Mouse (Mus musculus) kidney, embryonic 14.5 days (tissue): ENCODE measurements around the gene Kcnj16. TPM values are rescaled to one million over a fixed set of nuclear protein-coding genes. Genes with fewer than 3 reads are reported as not detected.

Source experiments
- ATAC-seq: fragments of 200-750 bp; cut with Nextera tagmentation; 2 replicates; pipeline ENCODE4 v1.8.0; 2017; ENCODE audit warnings: moderate number of reproducible peaks, mild to moderate bottlenecking, moderate TSS enrichment, moderate library complexity; ENCODE audit not compliant: low FRiP score, low TSS enrichment
- H3K27ac ChIP-seq: fragments of 300-500 bp; sonication (generic); 2 replicates; pipeline ENCODE4 v1.5.1; 2014; ENCODE audit warnings: low read depth, mild to moderate bottlenecking, low read length, moderate library complexity, mixed read lengths
- H3K27me3 ChIP-seq: fragments of 300-500 bp; sonication (generic); 2 replicates; pipeline ENCODE4 v1.6.1; 2014; ENCODE audit warnings: mild to moderate bottlenecking, low read length; ENCODE audit not compliant: control insufficient read depth, insufficient read depth
- H3K36me3 ChIP-seq: fragments of 300-500 bp; sonication (generic); 2 replicates; pipeline ENCODE4 v1.6.1; 2014; ENCODE audit warnings: low read length, mixed read lengths; ENCODE audit not compliant: control insufficient read depth, insufficient read depth
- H3K4me1 ChIP-seq: fragments of 300-500 bp; sonication (generic); 2 replicates; pipeline ENCODE4 v1.6.1; 2014; ENCODE audit warnings: low read length, mixed read lengths; ENCODE audit not compliant: control insufficient read depth, insufficient read depth
- H3K4me2 ChIP-seq: fragments of 300-500 bp; sonication (generic); replicated peaks from 2 replicates; pipeline ENCODE4 v1.6.1; 2014; ENCODE audit warnings: low read depth, mild to moderate bottlenecking, low read length
- H3K4me3 ChIP-seq: fragments of 300-500 bp; sonication (generic); 2 replicates; pipeline ENCODE4 v1.5.1; 2014; ENCODE audit warnings: mild to moderate bottlenecking, low read length
- H3K9ac ChIP-seq: fragments of 300-500 bp; sonication (generic); 2 replicates; pipeline ENCODE4 v1.6.1; 2014; ENCODE audit warnings: low read depth, mild to moderate bottlenecking, low read length, moderate library complexity
- H3K9me3 ChIP-seq: fragments of 300-500 bp; sonication (generic); 2 replicates; pipeline ENCODE4 v1.6.1; 2016; ENCODE audit warnings: low read length; ENCODE audit not compliant: control insufficient read depth
- WGBS: fragments of 180-500 bp; shearing (Covaris S2); extraction: QIAGEN DNeasy Blood & Tissue Kit; methylation state at CpG from one replicate; pipeline ENCODE4 v1.1.7; 2014; 5-methylcytosine and 5-hydroxymethylcytosine counted together
- polyA plus RNA-seq: library from polyadenylated mRNA; unstranded; fragments of >200 nt; fragmentation: Nextera tagmentation; extraction: Ambion mirVana; gene quantifications from 2 replicates; pipeline ENCODE4 v1.2.1, GENCODE M21; 2014

The Kcnj16 gene
- polyA plus RNA-seq, 1 experiment from 2014 or later = 7.3 TPM

DNA sequence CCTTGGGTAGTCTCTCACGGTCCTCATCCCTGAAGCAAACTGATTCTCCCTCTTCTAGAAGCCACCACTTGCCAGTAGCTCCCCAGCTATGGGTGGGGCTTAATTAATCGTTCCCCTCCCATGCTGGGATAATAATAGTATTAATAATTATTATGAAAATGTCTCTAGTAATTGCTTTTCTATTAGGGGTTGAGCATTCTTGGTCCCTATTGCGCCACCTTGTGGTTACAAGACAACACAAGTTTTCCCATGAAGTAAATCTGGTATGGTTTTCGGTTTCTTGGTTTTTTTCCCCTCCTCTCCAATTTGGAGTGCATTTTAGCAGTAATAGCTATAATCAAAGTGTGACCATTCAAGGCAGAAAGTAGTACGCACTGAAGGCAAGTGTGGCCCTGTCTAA, 74.3 kb downstream of the Kcnj16 start:
- no peak for ATAC-seq
- Histone ChIP-seq H3K27me3 (no peaks in the 10 kb centered on the region), H3K27ac (no peak overlapping the region), H3K4me2 (no peak overlapping the region), H3K9me3 (no peaks in the 10 kb centered on the region), H3K4me3 (no peak overlapping the region), H3K4me1 (no peaks in the 10 kb centered on the region), H3K36me3 (no peaks in the 10 kb centered on the region), H3K9ac (no peak overlapping the region)
- 50% methylated on average over 5 of the region's 5 CpGs for WGBS

DNA sequence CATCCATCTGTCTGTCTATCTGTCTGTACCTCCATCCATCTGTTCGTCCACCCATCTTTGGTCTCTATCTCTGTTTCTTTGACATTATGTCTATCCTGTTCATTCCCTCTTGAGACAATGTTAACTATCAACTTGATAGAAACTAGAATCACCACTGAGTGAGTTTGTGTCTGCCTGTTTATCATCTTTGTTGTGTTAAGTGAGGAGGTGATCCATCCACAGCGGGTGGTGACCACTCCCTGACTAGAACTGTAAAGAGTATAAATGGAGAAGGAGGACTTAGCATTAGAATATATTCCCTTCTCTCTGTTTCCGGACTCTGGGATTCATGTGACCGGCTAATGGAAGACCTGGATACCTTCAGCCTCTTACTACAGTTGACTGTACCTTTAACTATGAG, 75.5 kb downstream of the Kcnj16 start:
- ATAC-seq = no peak
- Histone ChIP-seq H3K36me3 (no peaks in the 10 kb centered on the region), H3K27ac (no peak overlapping the region), H3K9ac (no peak overlapping the region), H3K27me3 (no peaks in the 10 kb centered on the region), H3K4me2 (no peak overlapping the region), H3K9me3 (no peaks in the 10 kb centered on the region), H3K4me3 (no peak overlapping the region), H3K4me1 (no peaks in the 10 kb centered on the region)
- 82% methylated on average over 4 of the region's 4 CpGs for WGBS

GRCm38 (mm10) chr11:111054252-111054651, 86.4 kb downstream of the Kcnj16 start:
- WGBS = 72% methylated on average over 3 of the region's 3 CpGs
- no peak for ATAC-seq

GRCm38 (mm10) chr11:111054854-111055822, 87.3 kb downstream of the Kcnj16 start:
- no peak for ATAC-seq
- Histone ChIP-seq H3K27ac (no peak overlapping the region), H3K4me3 (no peak overlapping the region), H3K4me2 (no peak overlapping the region), H3K9me3 (no peaks in the 10 kb centered on the region), H3K36me3 (no peaks in the 10 kb centered on the region), H3K9ac (no peak overlapping the region), H3K27me3 (no peaks in the 10 kb centered on the region), H3K4me1 (no peaks in the 10 kb centered on the region)
- WGBS = 88% methylated on average over 8 of the region's 8 CpGs

More at GRCm38 (mm10) chr11:111054252-111054651, 86.4 kb downstream of the Kcnj16 start:
- Histone ChIP-seq H3K27me3 (no peaks in the 10 kb centered on the region), H3K9me3 (no peaks in the 10 kb centered on the region), H3K9ac (no peak overlapping the region), H3K4me3 (no peak overlapping the region), H3K36me3 (no peaks in the 10 kb centered on the region), H3K4me2 (no peak overlapping the region), H3K27ac (no peak overlapping the region), H3K4me1 (no peaks in the 10 kb centered on the region)

GRCm38 (mm10) chr11:111056030-111056429, 88.2 kb downstream of the Kcnj16 start:
- H3K36me3 ChIP-seq = no peaks in the 10 kb centered on the region
- no peak overlapping the region for H3K4me3 ChIP-seq
- no peak overlapping the region for H3K4me2 ChIP-seq
- no peaks in the 10 kb centered on the region for H3K9me3 ChIP-seq
- 60% methylated on average over 13 of the region's 13 CpGs for WGBS
- H3K9ac ChIP-seq = no peak overlapping the region
- no peak for ATAC-seq
- H3K27ac ChIP-seq = no peak overlapping the region
- H3K4me1 ChIP-seq = no peaks in the 10 kb centered on the region
- no peaks in the 10 kb centered on the region for H3K27me3 ChIP-seq

DNA sequence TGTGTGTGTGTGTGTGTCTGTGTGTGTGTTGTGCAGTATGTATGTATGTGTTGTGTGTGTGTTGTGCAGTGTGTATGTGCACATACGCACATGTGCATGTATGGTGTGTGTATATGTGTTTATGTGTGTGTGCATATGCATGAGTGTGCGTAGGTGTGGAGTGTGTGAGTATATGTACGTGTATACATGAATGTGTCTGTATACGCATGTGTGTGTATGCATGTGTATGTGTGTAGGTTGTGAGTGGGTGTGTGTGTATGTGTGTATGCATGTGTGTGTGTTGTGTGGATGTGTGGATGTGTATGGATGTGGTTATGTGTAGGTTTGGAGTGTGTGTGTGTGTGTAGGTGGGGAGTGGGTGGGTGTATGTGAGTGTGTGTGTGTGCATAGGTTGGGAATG, 89.6 kb downstream of the Kcnj16 start:
- Histone ChIP-seq H3K36me3 (no peaks in the 10 kb centered on the region), H3K9ac (no peak overlapping the region), H3K27me3 (no peaks in the 10 kb centered on the region), H3K4me2 (no peak overlapping the region), H3K27ac (no peak overlapping the region), H3K4me3 (no peak overlapping the region), H3K4me1 (no peaks in the 10 kb centered on the region), H3K9me3 (no peaks in the 10 kb centered on the region)
- 94% methylated on average over 4 of the region's 4 CpGs for WGBS
- no peak for ATAC-seq

- Histone ChIP-seq H3K27me3 (no peaks in the 10 kb centered on the region), H3K9ac (no peak overlapping the region), H3K36me3 (no peaks in the 10 kb centered on the region), H3K27ac (no peak overlapping the region), H3K4me3 (no peak overlapping the region), H3K4me1 (no peaks in the 10 kb centered on the region), H3K9me3 (no peaks in the 10 kb centered on the region), H3K4me2 (no peak overlapping the region)
- ATAC-seq = no peak
Observed at GRCm38 (mm10) chr11:111059440-111059839, 91.6 kb downstream of the Kcnj16 start.

DNA sequence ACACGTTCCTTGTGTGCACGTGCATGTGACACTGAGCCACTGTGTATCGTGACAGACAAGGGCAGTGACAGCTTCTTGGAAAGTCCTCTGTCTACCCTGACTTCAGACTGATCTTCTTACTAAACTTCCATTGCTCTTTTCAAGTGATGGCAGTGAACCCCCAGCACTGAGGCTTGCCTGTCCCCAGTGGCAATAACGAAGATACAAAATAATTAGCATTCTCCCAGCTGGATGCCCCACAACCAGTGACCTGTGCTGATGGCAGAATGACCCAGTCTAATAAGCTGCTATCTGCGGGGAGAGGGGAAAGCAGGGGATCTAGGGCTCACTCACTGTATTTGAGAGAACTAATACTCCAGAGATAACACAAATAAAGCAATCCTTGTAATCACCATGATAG, 92.4 kb downstream of the Kcnj16 start:
- WGBS = 66% methylated on average over 5 of the region's 5 CpGs
- no peaks in the 10 kb centered on the region for H3K27me3 ChIP-seq
- H3K27ac ChIP-seq = no peak overlapping the region
- H3K9ac ChIP-seq = no peak overlapping the region
- H3K4me3 ChIP-seq = no peak overlapping the region
- H3K36me3 ChIP-seq = no peaks in the 10 kb centered on the region
- H3K9me3 ChIP-seq = no peaks in the 10 kb centered on the region
- no peaks in the 10 kb centered on the region for H3K4me1 ChIP-seq
- no peak for ATAC-seq
- H3K4me2 ChIP-seq = no peak overlapping the region

DNA sequence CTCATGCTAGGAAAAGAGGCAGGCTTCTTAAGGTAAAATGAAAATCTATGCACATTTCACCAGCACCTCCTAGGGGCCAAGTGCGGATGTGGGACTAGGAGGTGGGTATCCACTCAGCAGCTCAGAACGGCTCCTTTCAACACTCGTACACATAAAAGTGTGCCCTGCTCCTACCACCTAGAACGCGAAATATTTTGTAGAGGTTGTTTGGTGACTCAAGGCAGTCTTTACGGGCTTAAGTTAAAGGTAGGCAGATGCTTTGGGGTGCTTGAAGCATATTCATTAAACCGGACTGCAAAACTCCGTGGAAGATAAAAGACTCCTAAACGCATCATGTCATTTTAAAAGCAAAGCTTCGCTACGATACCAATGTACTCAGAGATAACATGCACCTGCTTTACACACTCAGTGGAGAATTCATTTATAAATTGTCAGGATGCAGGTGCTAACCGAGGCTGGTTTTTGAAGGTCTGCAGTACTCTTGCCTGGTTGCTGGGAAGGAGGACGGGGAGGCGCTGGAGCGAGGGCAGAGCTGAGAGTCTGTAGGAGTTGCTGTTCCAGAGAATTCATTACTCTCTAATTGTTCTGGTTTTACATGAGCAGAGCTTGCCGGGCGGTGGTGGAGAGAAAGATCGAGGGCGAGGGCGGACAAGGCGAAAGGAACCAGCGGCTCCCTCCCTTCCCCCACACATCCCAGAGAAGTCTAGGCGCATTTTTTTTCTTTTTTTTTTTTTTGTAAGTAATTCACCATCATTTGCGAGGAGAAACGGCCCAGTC, 97.1 kb downstream of the Kcnj16 start:
- Histone ChIP-seq H3K4me2 (peak overlapping the region; percentile 88), H3K9me3 (no peaks in the 10 kb centered on the region), H3K27me3 (no peaks in the 10 kb centered on the region), H3K27ac (no peak overlapping the region), H3K9ac (peak overlapping the region; percentile 31; the same call in 1 of the 2 replicates), H3K4me1 (no peaks in the 10 kb centered on the region), H3K4me3 (peak overlapping the region; percentile 60), H3K36me3 (no peaks in the 10 kb centered on the region)
- under 1% methylated on average over 25 of the region's 25 CpGs for whole genome bisulfite sequencing
- peak; percentile 43; the same call in 1 of the 2 replicates for ATAC-seq
